Mouse (Mus musculus) C2C12 (cell line): Measurements from ENCODE around the gene Artn.

Source experiments
- CEBPB ChIP-seq: IDR thresholded peaks from one replicate; pipeline ENCODE4 v1.6.1; 2011; ENCODE audit warnings: low read depth, mild to moderate bottlenecking, control low read depth, moderate library complexity
- CTCF ChIP-seq: IDR thresholded peaks from one replicate; pipeline ENCODE4 v1.5.1; 2011; ENCODE audit not compliant: control insufficient read depth, insufficient read depth, insufficient read length
- MYOD1 ChIP-seq: IDR thresholded peaks from one replicate; pipeline ENCODE4 v1.6.1; 2011; ENCODE audit warnings: low read depth; ENCODE audit not compliant: control insufficient read depth, insufficient read length

GRCm38 (mm10) chr4:117917402-117917801 is 12.2 kb downstream of the Artn start:
- TF ChIP-seq MYOD1 (no peak), CTCF (no peak), CEBPB (no peak)
